Comparison of ENCODE assay signal across 17 mouse cellular contexts in genomic region chr12:109396614-109397013, GRCm38 (mm10). TPM values are rescaled to one million over a fixed set of nuclear protein-coding genes. Genes with fewer than 3 reads are reported as not detected.
"Had no signal": no experiment of that assay in that cellular context is flagged by ENCODE, and none has a peak within 500 bp of the region (broad histone marks: within the 10 kb centered on the region; RNA-seq: fewer than 3 reads in every experiment).

No protein-coding gene starts in this region.

- H3K4me3 ChIP-seq: limb, embryonic 13.5 days; liver, embryonic 15.5 days; lung, embryonic 15.5 days; megakaryocyte, embryonic 14.5 days; midbrain, embryonic 15.5 days; neural tube, embryonic 12.5 days had no signal

- H3K9ac ChIP-seq: limb, embryonic 13.5 days; liver, embryonic 15.5 days; lung, embryonic 15.5 days; midbrain, embryonic 15.5 days; neural tube, embryonic 12.5 days had no signal

- H3K27ac ChIP-seq: limb, embryonic 13.5 days; liver, embryonic 15.5 days; macrophage; midbrain, embryonic 15.5 days; neural tube, embryonic 12.5 days had no signal

- H3K4me2 ChIP-seq: limb, embryonic 13.5 days; liver, embryonic 11.5 days; liver, embryonic 15.5 days; lung, embryonic 15.5 days; midbrain, embryonic 11.5 days; midbrain, embryonic 15.5 days; neural tube, embryonic 12.5 days had no signal

- H3K27me3 ChIP-seq: midbrain, embryonic 15.5 days had no signal

- DNase-seq: kidney, postnatal 36 days; layer of hippocampus, adult 9-11 months; layer of hippocampus, postnatal 36 days; lung, postnatal 14 days; right cerebral cortex, postnatal 14 days; thymus, postnatal 4 days had no signal

- H3K36me3 ChIP-seq: limb, embryonic 13.5 days; liver, embryonic 15.5 days; lung, embryonic 15.5 days; midbrain, embryonic 15.5 days; neural tube, embryonic 12.5 days had no signal

- ATAC-seq: midbrain, embryonic 15.5 days had no signal

- H3K9me3 ChIP-seq: limb, embryonic 13.5 days; liver, embryonic 15.5 days; lung, embryonic 15.5 days; megakaryocyte, embryonic 14.5 days; midbrain, embryonic 15.5 days; neural tube, embryonic 12.5 days had no signal

RNA-seq across cellular contexts. Expression of gene Dlk1, which starts 56.0 kb away (rescaled TPM):
- total RNA-seq: monocyte, adult 5-6 weeks; neutrophil, adult 5-6 weeks had no signal
- polyA plus RNA-seq: macrophage had no signal
